Mouse (Mus musculus) forebrain, postnatal 0 days (tissue): ENCODE data around the gene Gm12166. TPM values are rescaled to one million over a fixed set of nuclear protein-coding genes. Genes with fewer than 3 reads are reported as not detected.
A peak's percentile ranks its signal among the peaks of the same experiment; 100 is the strongest.

Source experiments
- ATAC-seq: fragments of 200-750 bp; cut with Nextera tagmentation; 2 replicates; pipeline ENCODE4 v1.8.0; 2017; ENCODE audit warnings: mild to moderate bottlenecking, moderate library complexity
- DNase-seq: peaks from one replicate; pipeline ENCODE4 v3.0.0-alpha.2; 2015
- H3K27ac ChIP-seq: fragments of 300-500 bp; sonication (generic); 2 replicates; pipeline ENCODE4 v1.5.1; 2014; ENCODE audit warnings: low read depth, mild to moderate bottlenecking, antibody characterized with exemption, low read length, moderate library complexity, mixed read lengths
- H3K27me3 ChIP-seq: fragments of 300-500 bp; sonication (generic); 2 replicates; pipeline ENCODE4 v1.6.1; 2014; ENCODE audit warnings: mild to moderate bottlenecking, low read length, mixed read lengths; ENCODE audit not compliant: insufficient read depth
- H3K36me3 ChIP-seq: fragments of 300-500 bp; sonication (generic); 2 replicates; pipeline ENCODE4 v1.6.1; 2014; ENCODE audit warnings: mild to moderate bottlenecking, moderate library complexity; ENCODE audit not compliant: insufficient read depth
- H3K4me1 ChIP-seq: fragments of 300-500 bp; sonication (generic); 2 replicates; pipeline ENCODE4 v1.6.1; 2014; ENCODE audit warnings: antibody characterized with exemption; ENCODE audit not compliant: insufficient read depth
- H3K4me2 ChIP-seq: fragments of 300-500 bp; sonication (generic); 2 replicates; pipeline ENCODE4 v1.6.1; 2014; ENCODE audit warnings: low read depth, mild to moderate bottlenecking, moderate library complexity
- H3K4me3 ChIP-seq: fragments of 300-500 bp; sonication (generic); 2 replicates; pipeline ENCODE4 v1.5.1; 2014; ENCODE audit warnings: low read depth, low read length, mixed read lengths
- H3K9ac ChIP-seq: fragments of 300-500 bp; sonication (generic); 2 replicates; pipeline ENCODE4 v1.6.1; 2014; ENCODE audit warnings: mild to moderate bottlenecking
- H3K9me3 ChIP-seq: fragments of 300-500 bp; sonication (generic); 2 replicates; pipeline ENCODE4 v1.6.1; 2016; ENCODE audit warnings: low read length
- CTCF ChIP-seq: sonication (generic); IDR thresholded peaks from 2 replicates; pipeline ENCODE4 v1.5.1; 2016; ENCODE audit warnings: antibody characterized with exemption, control low read depth, low read depth
- WGBS: fragments of 180-500 bp; shearing (Covaris S2); extraction: QIAGEN DNeasy Blood & Tissue Kit; methylation state at CpG from one replicate; pipeline ENCODE4 v1.1.7; 2014; 5-methylcytosine and 5-hydroxymethylcytosine counted together
- polyA plus RNA-seq: library from polyadenylated mRNA; unstranded; fragments of >200 nt; fragmentation: Nextera tagmentation; extraction: Ambion mirVana; gene quantifications from 2 replicates; pipeline ENCODE4 v1.2.1, GENCODE M21; 2015
- total RNA-seq: library from RNA; depleted of rRNA; stranded (reverse); fragments of >200 nt; gene quantifications from 2 replicates; pipeline ENCODE4 v1.2.3, GENCODE M21; 2014

Gm12166 gene
- total and polyA plus RNA-seq, 2 experiments from 2014 or later: 6.6 to 15.1 TPM

- DNase-seq: no peak
- 90% methylated on average over 9 of the region's 9 CpGs for WGBS
Measured at GRCm38 (mm10) chr11:46040841-46041556, 11.1 kb downstream of the Gm12166 start.

GRCm38 (mm10) chr11:46039335-46039734 lies 12.8 kb downstream of the Gm12166 start:
- no peak for ATAC-seq
- WGBS: 76% methylated on average over 11 of the region's 11 CpGs
- no peak for DNase-seq

More at GRCm38 (mm10) chr11:46040841-46041556, 11.1 kb downstream of the Gm12166 start:
- Histone ChIP-seq H3K9me3 (no peaks in the 10 kb centered on the region), H3K4me3 (no peak overlapping the region), H3K4me2 (no peak overlapping the region), H3K27ac (no peak overlapping the region), H3K9ac (no peak overlapping the region), H3K27me3 (no peaks in the 10 kb centered on the region), H3K4me1 (no peaks in the 10 kb centered on the region), H3K36me3 (no peaks in the 10 kb centered on the region)
- no peak for ATAC-seq
- TF ChIP-seq CTCF: no peak

GRCm38 (mm10) chr11:46038901-46039300 lies 13.2 kb downstream of the Gm12166 start:
- H3K27me3 ChIP-seq: no peaks in the 10 kb centered on the region
- 79% methylated on average over 15 of the region's 15 CpGs for WGBS
- ATAC-seq (no peak), DNase-seq (no peak)
- no peaks in the 10 kb centered on the region for H3K36me3 ChIP-seq
- H3K27ac ChIP-seq: no peak overlapping the region
- H3K4me2 ChIP-seq: no peak overlapping the region
- no peaks in the 10 kb centered on the region for H3K4me1 ChIP-seq
- no peaks in the 10 kb centered on the region for H3K9me3 ChIP-seq
- no peak overlapping the region for H3K9ac ChIP-seq
- H3K4me3 ChIP-seq: no peak overlapping the region
- no peak for TF ChIP-seq CTCF

More at GRCm38 (mm10) chr11:46039335-46039734, 12.8 kb downstream of the Gm12166 start:
- no peak overlapping the region for H3K9ac ChIP-seq
- H3K36me3 ChIP-seq: no peaks in the 10 kb centered on the region
- H3K27me3 ChIP-seq: no peaks in the 10 kb centered on the region
- TF ChIP-seq CTCF: no peak
- no peaks in the 10 kb centered on the region for H3K4me1 ChIP-seq
- no peak overlapping the region for H3K4me2 ChIP-seq
- no peaks in the 10 kb centered on the region for H3K9me3 ChIP-seq
- no peak overlapping the region for H3K4me3 ChIP-seq
- no peak overlapping the region for H3K27ac ChIP-seq

GRCm38 (mm10) chr11:46036374-46036773 lies 15.7 kb downstream of the Gm12166 start:
- Histone ChIP-seq H3K27ac (no peak overlapping the region), H3K4me2 (no peak overlapping the region), H3K4me3 (no peak overlapping the region), H3K36me3 (no peaks in the 10 kb centered on the region), H3K27me3 (no peaks in the 10 kb centered on the region), H3K9ac (no peak overlapping the region), H3K9me3 (no peaks in the 10 kb centered on the region), H3K4me1 (no peaks in the 10 kb centered on the region)
- WGBS: 95% methylated on average over 10 of the region's 10 CpGs
- ATAC-seq (no peak), DNase-seq (no peak)
- TF ChIP-seq CTCF: no peak

- H3K4me2 ChIP-seq: no peak overlapping the region
- H3K4me1 ChIP-seq: no peaks in the 10 kb centered on the region
- 91% methylated on average over 7 of the region's 7 CpGs for WGBS
- no peak for ATAC-seq
- H3K9ac ChIP-seq: no peak overlapping the region
- H3K27ac ChIP-seq: no peak overlapping the region
- no peaks in the 10 kb centered on the region for H3K36me3 ChIP-seq
- H3K27me3 ChIP-seq: no peaks in the 10 kb centered on the region
- no peak overlapping the region for H3K4me3 ChIP-seq
- DNase-seq: no peak
- TF ChIP-seq CTCF: no peak
- no peaks in the 10 kb centered on the region for H3K9me3 ChIP-seq
Measured at GRCm38 (mm10) chr11:46032956-46033355, 19.2 kb downstream of the Gm12166 start.

- H3K4me1 ChIP-seq: no peaks in the 10 kb centered on the region
- ATAC-seq (no peak), DNase-seq (no peak)
- no peak overlapping the region for H3K9ac ChIP-seq
- no peaks in the 10 kb centered on the region for H3K27me3 ChIP-seq
- H3K9me3 ChIP-seq: no peaks in the 10 kb centered on the region
- no peak overlapping the region for H3K27ac ChIP-seq
- H3K36me3 ChIP-seq: no peaks in the 10 kb centered on the region
- H3K4me3 ChIP-seq: no peak overlapping the region
- TF ChIP-seq CTCF: no peak
- 62% methylated on average over 3 of the region's 3 CpGs for WGBS
- no peak overlapping the region for H3K4me2 ChIP-seq
Measured at GRCm38 (mm10) chr11:46031470-46031869, 20.7 kb downstream of the Gm12166 start.

GRCm38 (mm10) chr11:46030026-46030425 lies 22.1 kb downstream of the Gm12166 start:
- Histone ChIP-seq H3K4me2 (no peak overlapping the region), H3K27me3 (no peaks in the 10 kb centered on the region), H3K9ac (no peak overlapping the region), H3K36me3 (no peaks in the 10 kb centered on the region), H3K4me3 (no peak overlapping the region), H3K27ac (no peak overlapping the region), H3K9me3 (no peaks in the 10 kb centered on the region), H3K4me1 (no peaks in the 10 kb centered on the region)
- DNase-seq (no peak), ATAC-seq (peak; percentile 67)
- TF ChIP-seq CTCF: no peak
- 45% methylated on average over 2 of the region's 2 CpGs for WGBS
